Mouse (Mus musculus) R1 (cell line): ENCODE data around the gene Itga8.

Experiments
- DNase-seq: peaks from one replicate; pipeline ENCODE4 v3.0.0-alpha.2; 2018; ENCODE audit warnings: low read depth, low spot score

The Itga8 gene

GRCm38 (mm10) chr2:12090993-12091392 lies 210.7 kb downstream of the Itga8 start:
- DNase-seq = no peak

GRCm38 (mm10) chr2:12085492-12085891 lies 216.2 kb downstream of the Itga8 start:
- DNase-seq = no peak

- no peak for DNase-seq
These were observed 217.4 kb downstream of the Itga8 start for GRCm38 (mm10) chr2:12084341-12084740.

GRCm38 (mm10) chr2:12077266-12077891 lies 224.3 kb downstream of the Itga8 start:
- DNase-seq = peak; percentile 83

- no peak for DNase-seq
These were observed 235.9 kb downstream of the Itga8 start for GRCm38 (mm10) chr2:12065669-12066399.

- DNase-seq = no peak
These were observed 241.5 kb downstream of the Itga8 start for GRCm38 (mm10) chr2:12060034-12060723.
